Mouse (Mus musculus) heart, embryonic 11.5 days (tissue): ENCODE results near the gene Zrsr2. TPM values are rescaled to one million over a fixed set of nuclear protein-coding genes. Genes with fewer than 3 reads are reported as not detected.

Source experiments
- ATAC-seq: fragments of 200-750 bp; cut with Nextera tagmentation; replicated peaks from 2 replicates; pipeline ENCODE4 v1.8.0; 2017; ENCODE audit warnings: moderate library complexity; ENCODE audit not compliant: insufficient number of reproducible peaks, low FRiP score, low TSS enrichment
- H3K27ac ChIP-seq: fragments of 300-500 bp; sonication (generic); 2 replicates; pipeline ENCODE4 v1.5.1; 2014; ENCODE audit warnings: mild to moderate bottlenecking, low read depth, low read length
- H3K27me3 ChIP-seq: fragments of 300-500 bp; sonication (generic); 2 replicates; pipeline ENCODE4 v1.6.1; 2014; ENCODE audit warnings: mild to moderate bottlenecking, low read length, mixed read lengths; ENCODE audit not compliant: control insufficient read depth, insufficient read depth
- H3K36me3 ChIP-seq: fragments of 300-500 bp; sonication (generic); 2 replicates; pipeline ENCODE4 v1.6.1; 2014; ENCODE audit warnings: mild to moderate bottlenecking, low read length, moderate library complexity, mixed read lengths; ENCODE audit not compliant: control insufficient read depth, insufficient read depth
- H3K4me1 ChIP-seq: fragments of 300-500 bp; sonication (generic); 2 replicates; pipeline ENCODE4 v1.6.1; 2014; ENCODE audit warnings: low read length; ENCODE audit not compliant: control insufficient read depth, insufficient read depth
- H3K4me2 ChIP-seq: fragments of 300-500 bp; sonication (generic); 2 replicates; pipeline ENCODE4 v1.6.1; 2014; ENCODE audit warnings: mild to moderate bottlenecking, moderate library complexity
- H3K4me3 ChIP-seq: fragments of 300-500 bp; sonication (generic); 2 replicates; pipeline ENCODE4 v1.5.1; 2014; ENCODE audit warnings: low read depth, low read length
- H3K9ac ChIP-seq: fragments of 300-500 bp; sonication (generic); 2 replicates; pipeline ENCODE4 v1.6.1; 2014; ENCODE audit warnings: mild to moderate bottlenecking, low read depth, low read length, moderate library complexity
- H3K9me3 ChIP-seq: fragments of 300-500 bp; sonication (generic); replicated peaks from 2 replicates; pipeline ENCODE4 v1.6.1; 2016; ENCODE audit warnings: low read length; ENCODE audit not compliant: control insufficient read depth
- WGBS: fragments of 180-500 bp; shearing (Covaris S2); extraction: QIAGEN DNeasy Blood & Tissue Kit; methylation state at CpG from one replicate; pipeline ENCODE4 v1.1.7; 2014; ENCODE audit not compliant: insufficient replicate concordance; 5-methylcytosine and 5-hydroxymethylcytosine counted together
- polyA plus RNA-seq: library from polyadenylated mRNA; unstranded; fragments of >200 nt; fragmentation: Nextera tagmentation; extraction: Ambion mirVana; gene quantifications from 2 replicates; pipeline ENCODE4 v1.2.1, GENCODE M21; 2014

The Zrsr2 gene
- polyA plus RNA-seq, 1 experiment from 2014 or later, result 35.3 TPM

GRCm38 (mm10) chrX:163957381-163957780 lies 1.1 kb downstream of the Zrsr2 start:
- H3K4me2 ChIP-seq, result peak overlapping the region; percentile 62
- no peaks in the 10 kb centered on the region for H3K36me3 ChIP-seq
- no peaks in the 10 kb centered on the region for H3K9me3 ChIP-seq
- H3K4me1 ChIP-seq, result no peaks in the 10 kb centered on the region
- H3K4me3 ChIP-seq, result peak overlapping the region; percentile 58
- H3K27ac ChIP-seq, result peak overlapping the region; percentile 95; the same call in 1 of the 2 replicates
- H3K27me3 ChIP-seq, result no peaks in the 10 kb centered on the region
- 26% methylated on average over 12 of the region's 12 CpGs for WGBS
- H3K9ac ChIP-seq, result peak overlapping the region; percentile 80
- ATAC-seq, result no peak

- no peak for ATAC-seq
Observed at GRCm38 (mm10) chrX:163951618-163952017, 6.8 kb downstream of the Zrsr2 start.

GRCm38 (mm10) chrX:163944381-163944780 lies 14.1 kb downstream of the Zrsr2 start:
- 88% methylated on average over 3 of the region's 3 CpGs for WGBS
- no peak for ATAC-seq

More at GRCm38 (mm10) chrX:163951618-163952017, 6.8 kb downstream of the Zrsr2 start:
- Histone ChIP-seq H3K36me3 (no peaks in the 10 kb centered on the region), H3K4me2 (no peak overlapping the region), H3K27me3 (no peaks in the 10 kb centered on the region), H3K4me1 (no peaks in the 10 kb centered on the region), H3K4me3 (no peak overlapping the region), H3K9me3 (no peaks in the 10 kb centered on the region), H3K9ac (no peak overlapping the region), H3K27ac (no peak overlapping the region)
- WGBS, result 81% methylated on average over 1 of the region's 1 CpGs

GRCm38 (mm10) chrX:163938587-163938986 lies 19.9 kb downstream of the Zrsr2 start:
- Histone ChIP-seq H3K9ac (no peak overlapping the region), H3K4me2 (no peak overlapping the region), H3K4me3 (no peak overlapping the region), H3K4me1 (no peaks in the 10 kb centered on the region), H3K27ac (no peak overlapping the region), H3K9me3 (no peaks in the 10 kb centered on the region), H3K36me3 (no peaks in the 10 kb centered on the region), H3K27me3 (no peaks in the 10 kb centered on the region)
- ATAC-seq, result no peak
- WGBS, result 86% methylated on average over 6 of the region's 6 CpGs

More at GRCm38 (mm10) chrX:163944381-163944780, 14.1 kb downstream of the Zrsr2 start:
- no peak overlapping the region for H3K4me3 ChIP-seq
- no peaks in the 10 kb centered on the region for H3K4me1 ChIP-seq
- no peaks in the 10 kb centered on the region for H3K27me3 ChIP-seq
- no peak overlapping the region for H3K4me2 ChIP-seq
- H3K9me3 ChIP-seq, result no peaks in the 10 kb centered on the region
- no peak overlapping the region for H3K27ac ChIP-seq
- no peak overlapping the region for H3K9ac ChIP-seq
- peaks cover 6% of the 10 kb centered on the region; the same call in 1 of the 2 replicates for H3K36me3 ChIP-seq

- Histone ChIP-seq H3K27me3 (no peaks in the 10 kb centered on the region), H3K27ac (no peak overlapping the region), H3K4me1 (no peaks in the 10 kb centered on the region), H3K4me2 (no peak overlapping the region), H3K9ac (no peak overlapping the region), H3K4me3 (no peak overlapping the region), H3K9me3 (no peaks in the 10 kb centered on the region), H3K36me3 (no peaks in the 10 kb centered on the region)
- 81% methylated on average over 8 of the region's 8 CpGs for WGBS
- no peak for ATAC-seq
Observed at GRCm38 (mm10) chrX:163934731-163935130, 23.7 kb downstream of the Zrsr2 start.

DNA sequence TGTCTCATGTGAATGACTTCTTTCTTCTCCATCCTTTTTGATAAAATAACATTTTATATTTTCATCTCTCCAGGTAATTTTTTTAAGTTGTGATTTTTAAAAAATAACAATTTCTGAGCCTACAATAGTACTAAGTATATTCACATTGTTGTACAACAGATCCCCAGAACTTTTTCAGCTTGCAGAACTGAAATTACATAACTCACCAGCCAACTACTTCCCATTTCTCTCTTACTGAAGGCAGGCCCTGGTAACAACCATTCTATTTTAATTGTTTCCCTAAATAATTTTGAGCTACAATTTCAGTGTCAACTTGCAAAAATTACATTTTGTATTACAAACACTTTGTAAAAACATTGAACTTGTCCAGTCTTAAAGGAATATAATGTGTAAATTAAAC lies 28.9 kb downstream of the Zrsr2 start:
- Histone ChIP-seq H3K4me2 (no peak overlapping the region), H3K27ac (no peak overlapping the region), H3K4me3 (no peak overlapping the region), H3K9ac (no peak overlapping the region), H3K27me3 (no peaks in the 10 kb centered on the region), H3K4me1 (no peaks in the 10 kb centered on the region), H3K9me3 (no peaks in the 10 kb centered on the region), H3K36me3 (no peaks in the 10 kb centered on the region)
- ATAC-seq, result no peak

DNA sequence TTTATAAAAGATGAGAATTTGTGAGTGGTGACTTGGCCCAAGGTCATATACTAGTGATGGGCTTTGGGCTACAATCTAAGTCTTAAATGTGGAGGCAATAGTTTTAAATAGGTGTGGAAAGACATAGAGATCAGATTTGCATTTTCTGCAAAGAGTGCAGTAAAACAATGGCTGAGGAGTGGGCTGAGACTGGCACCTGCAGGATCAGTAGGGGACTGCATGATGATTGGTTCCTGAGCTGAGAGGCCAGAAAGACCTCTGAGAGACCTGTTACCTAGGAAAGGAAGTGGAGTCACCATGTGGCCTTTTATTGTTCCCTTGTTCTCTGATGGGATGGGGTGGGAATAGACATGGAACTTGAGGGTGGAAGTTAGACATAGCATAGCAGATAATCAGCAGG lies 45.7 kb downstream of the Zrsr2 start:
- Histone ChIP-seq H3K27ac (no peak overlapping the region), H3K9me3 (no peaks in the 10 kb centered on the region), H3K36me3 (no peaks in the 10 kb centered on the region), H3K4me3 (no peak overlapping the region), H3K4me1 (no peaks in the 10 kb centered on the region), H3K27me3 (no peaks in the 10 kb centered on the region), H3K4me2 (no peak overlapping the region), H3K9ac (no peak overlapping the region)
- ATAC-seq, result no peak

GRCm38 (mm10) chrX:163909381-163909780 lies 49.1 kb downstream of the Zrsr2 start:
- Histone ChIP-seq H3K36me3 (no peaks in the 10 kb centered on the region), H3K4me2 (peak overlapping the region; percentile 63), H3K9ac (peak overlapping the region; percentile 70), H3K27ac (peak overlapping the region; percentile 64), H3K27me3 (no peaks in the 10 kb centered on the region), H3K9me3 (no peaks in the 10 kb centered on the region), H3K4me1 (no peaks in the 10 kb centered on the region), H3K4me3 (peak overlapping the region; percentile 65)
- WGBS, result 20% methylated on average over 31 of the region's 34 CpGs
- ATAC-seq, result peak; percentile 46; the same call in 1 of the 2 replicates

GRCm38 (mm10) chrX:163908337-163909250 lies 49.9 kb downstream of the Zrsr2 start, which contains the start of gene Ap1s2:
TSS of gene Ap1s2 (plus strand) at chrX:163909017.
- 12% methylated on average over 80 of the region's 80 CpGs for WGBS
- ATAC-seq, result peak; percentile 100

More at GRCm38 (mm10) chrX:163908337-163909250, 49.9 kb downstream of the Zrsr2 start, which contains the start of gene Ap1s2:
- H3K9me3 ChIP-seq, result no peaks in the 10 kb centered on the region
- H3K4me2 ChIP-seq, result peak within 1 kb of the TSS; percentile 63
- H3K27me3 ChIP-seq, result no peaks in the 10 kb centered on the region
- peak within 1 kb of the TSS; percentile 65 for H3K4me3 ChIP-seq
- H3K4me1 ChIP-seq, result no peaks in the 10 kb centered on the region
- no peaks in the 10 kb centered on the region for H3K36me3 ChIP-seq
- peak within 1 kb of the TSS; percentile 81 for H3K27ac ChIP-seq
- peak within 1 kb of the TSS; percentile 70 for H3K9ac ChIP-seq
